Mouse (Mus musculus): ENCODE data around the gene Pitpnc1. TPM values are rescaled to one million over a fixed set of nuclear protein-coding genes. Genes with fewer than 3 reads are reported as not detected.
A peak's percentile ranks its signal among the peaks of the same experiment; 100 is the strongest.
"Not testable (repeated sequence)": the region's sequence is repeated elsewhere in the genome, so short reads cannot be mapped to it uniquely, and the experiment has no call there.

Pitpnc1 gene
- polyA plus RNA-seq, 1 experiment from 2014 or later = 10.9 TPM

DNA sequence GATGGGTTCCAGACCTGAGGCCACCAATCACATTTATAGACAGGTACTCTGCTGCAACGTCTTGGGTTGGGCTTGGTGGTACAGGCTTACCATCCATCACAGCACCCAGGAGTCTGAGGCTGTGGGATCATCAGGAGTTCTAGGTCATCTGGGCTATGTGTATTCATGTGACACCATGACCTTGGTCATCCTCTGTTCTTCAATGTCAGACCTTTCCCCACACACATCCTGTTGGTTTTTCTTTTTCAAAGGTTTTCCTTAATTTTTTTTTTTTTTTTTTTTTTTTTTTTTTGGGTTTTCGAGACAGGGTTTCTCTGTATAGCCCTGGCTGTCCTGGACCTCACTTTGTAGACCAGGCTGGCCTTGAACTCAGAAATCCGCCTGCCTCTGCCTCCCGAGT, 33.9 kb upstream of the Pitpnc1 start:
- H3K4me1 ChIP-seq (ENCODE audit: control insufficient read depth, insufficient read depth, low read length); H3K4me2 ChIP-seq; H3K27me3 ChIP-seq (ENCODE audit: control insufficient read depth, insufficient read depth, low read length); H3K4me3 ChIP-seq (ENCODE audit: low read depth, low read length); ATAC-seq (replicated peaks; ENCODE audit: insufficient number of reproducible peaks, low FRiP score, low TSS enrichment); H3K36me3 ChIP-seq (ENCODE audit: control insufficient read depth, insufficient read depth, low read length); H3K9me3 ChIP-seq (replicated peaks; ENCODE audit: control insufficient read depth, low read length); H3K9ac ChIP-seq (ENCODE audit: low read depth, low read length); H3K27ac ChIP-seq (ENCODE audit: low read depth, low read length): not testable (repeated sequence)
- 86% methylated on average over 3 of the region's 4 CpGs for WGBS (ENCODE audit: insufficient replicate concordance)

DNA sequence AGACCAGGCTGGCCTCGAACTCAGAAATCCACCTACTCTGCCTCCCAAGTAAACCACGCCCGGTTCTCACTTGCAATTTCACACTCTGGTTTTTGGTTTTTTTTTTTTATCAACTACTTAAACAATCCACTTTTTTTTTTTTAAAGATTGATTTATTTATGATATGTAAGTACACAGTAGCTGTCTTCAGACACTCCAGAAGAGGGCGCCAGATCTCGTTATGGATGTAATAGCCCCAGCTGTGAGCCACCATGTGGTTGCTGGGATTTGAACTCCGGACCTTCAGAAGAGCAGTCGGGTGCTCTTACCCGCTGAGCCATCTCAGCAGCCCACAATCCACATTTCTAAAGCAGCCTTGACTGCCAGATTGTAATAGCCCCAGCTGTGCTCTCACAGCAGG, 32.3 kb upstream of the Pitpnc1 start:
- peaks cover 6% of the 10 kb centered on the region for H3K36me3 ChIP-seq (ENCODE audit: control insufficient read depth, insufficient read depth, low read length)
- no peak overlapping the region for H3K4me3 ChIP-seq (ENCODE audit: low read depth, low read length)
- H3K4me2 ChIP-seq = no peak overlapping the region
- no peaks in the 10 kb centered on the region for H3K27me3 ChIP-seq (ENCODE audit: control insufficient read depth, insufficient read depth, low read length)
- 81% methylated on average over 8 of the region's 8 CpGs for WGBS (ENCODE audit: insufficient replicate concordance)
- no peak overlapping the region for H3K9ac ChIP-seq (ENCODE audit: low read depth, low read length)
- no peak for ATAC-seq (replicated peaks; ENCODE audit: insufficient number of reproducible peaks, low FRiP score, low TSS enrichment)
- no peaks in the 10 kb centered on the region for H3K9me3 ChIP-seq (replicated peaks; ENCODE audit: control insufficient read depth, low read length)
- no peak overlapping the region for H3K27ac ChIP-seq (ENCODE audit: low read depth, low read length)
- no peaks in the 10 kb centered on the region for H3K4me1 ChIP-seq (ENCODE audit: control insufficient read depth, insufficient read depth, low read length)

DNA sequence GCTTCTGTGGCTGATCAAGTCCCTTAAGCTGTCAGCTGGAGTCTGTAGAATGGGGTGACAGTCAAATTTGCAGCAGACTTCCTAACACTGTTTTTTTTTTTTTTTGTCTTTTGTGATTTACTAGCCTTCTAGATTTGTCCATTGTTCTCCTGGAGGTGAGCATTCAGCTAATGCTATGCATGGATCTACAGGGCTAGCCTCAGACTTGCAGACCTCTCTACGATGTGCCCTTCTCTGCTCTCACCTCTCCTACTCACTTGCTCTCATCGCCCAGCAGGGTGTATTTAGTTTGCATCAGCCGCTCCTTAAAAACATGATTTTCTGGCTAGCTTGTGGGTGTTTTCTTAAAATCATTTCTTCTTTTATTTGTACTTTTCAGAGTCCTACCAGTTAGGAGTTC, 13.8 kb upstream of the Pitpnc1 start:
- no peaks in the 10 kb centered on the region for H3K27me3 ChIP-seq (ENCODE audit: control insufficient read depth, insufficient read depth, low read length)
- H3K9ac ChIP-seq (ENCODE audit: low read depth, low read length) = no peak overlapping the region
- H3K4me3 ChIP-seq (ENCODE audit: low read depth, low read length) = no peak overlapping the region
- H3K27ac ChIP-seq (ENCODE audit: low read depth, low read length) = no peak overlapping the region
- no peaks in the 10 kb centered on the region for H3K9me3 ChIP-seq (replicated peaks; ENCODE audit: control insufficient read depth, low read length)
- H3K4me1 ChIP-seq (ENCODE audit: control insufficient read depth, insufficient read depth, low read length) = peaks cover 13% of the 10 kb centered on the region; the same call in 1 of the 2 replicates
- no peak overlapping the region for H3K4me2 ChIP-seq
- H3K36me3 ChIP-seq (ENCODE audit: control insufficient read depth, insufficient read depth, low read length) = peaks cover 16% of the 10 kb centered on the region
- 90% methylated on average over 3 of the region's 3 CpGs for WGBS (ENCODE audit: insufficient replicate concordance)
- ATAC-seq (replicated peaks; ENCODE audit: insufficient number of reproducible peaks, low FRiP score, low TSS enrichment) = no peak

DNA sequence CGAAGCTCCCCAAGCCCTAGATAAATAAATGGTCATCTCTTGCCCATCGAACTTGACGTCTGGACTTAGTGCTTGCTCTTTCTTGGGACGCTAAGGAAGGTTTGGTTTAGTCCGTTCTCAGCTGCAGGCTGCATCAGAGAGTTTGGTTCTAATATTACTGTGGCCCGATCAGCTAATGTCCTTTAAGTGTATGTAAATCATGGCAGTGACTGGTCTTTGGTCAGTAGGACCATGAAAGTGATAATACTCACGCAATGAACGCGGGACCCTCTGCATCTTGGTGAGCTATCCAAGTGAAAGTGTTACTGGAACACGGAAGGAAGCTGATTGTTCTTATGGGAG, 9.3 kb upstream of the Pitpnc1 start:
- ATAC-seq (replicated peaks; ENCODE audit: insufficient number of reproducible peaks, low FRiP score, low TSS enrichment) = no peak

DNA sequence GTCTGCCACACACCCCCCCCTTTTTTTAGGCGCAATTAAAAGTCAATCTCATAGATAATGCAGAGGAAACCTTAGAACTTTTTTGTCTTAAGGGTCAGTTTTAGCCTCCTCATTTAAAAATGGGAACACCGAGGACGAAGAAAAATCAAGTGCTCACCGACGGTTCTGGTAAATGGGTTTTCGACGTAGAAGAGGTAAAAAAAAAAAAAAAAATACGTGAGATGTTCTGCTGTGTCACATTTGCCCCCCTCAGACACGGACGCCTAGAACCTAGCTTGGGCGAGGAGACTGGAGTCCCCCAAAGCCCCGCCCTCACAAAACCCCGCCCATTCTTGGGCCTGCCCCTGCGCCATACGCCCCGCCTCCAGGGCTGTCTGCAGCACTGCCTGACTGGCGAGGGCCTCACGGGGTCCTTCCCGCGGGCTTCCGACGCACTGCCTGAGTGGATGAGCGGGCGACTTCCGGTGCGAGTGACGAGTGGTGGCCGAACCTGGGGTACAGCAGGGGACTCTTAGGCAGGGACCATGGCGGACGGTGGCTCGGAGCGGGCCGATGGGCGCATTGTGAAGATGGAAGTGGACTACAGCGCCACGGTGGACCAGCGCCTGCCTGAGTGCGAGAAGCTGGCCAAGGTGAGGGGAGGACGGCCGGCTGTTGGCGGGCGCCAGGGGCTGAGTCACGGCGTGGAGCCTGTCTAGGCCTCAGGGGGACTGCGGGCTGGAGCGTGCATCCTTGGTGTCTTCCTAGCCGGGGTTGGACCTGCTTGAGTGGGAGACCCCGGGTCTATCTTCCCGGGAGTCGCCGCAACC, 8.8 kb upstream of the Pitpnc1 start, which contains the start of gene Psmd12:
Gene Psmd12, plus strand, starts transcription at position 432 of the 809 bp plus-strand sequence.
- H3K36me3 ChIP-seq (ENCODE audit: control insufficient read depth, insufficient read depth, low read length) = no peaks in the 10 kb centered on the region
- peak within 1 kb of the TSS; percentile 94 for H3K4me2 ChIP-seq
- no peaks in the 10 kb centered on the region for H3K27me3 ChIP-seq (ENCODE audit: control insufficient read depth, insufficient read depth, low read length)
- peak within 1 kb of the TSS; percentile 98 for H3K9ac ChIP-seq (ENCODE audit: low read depth, low read length)
- no peaks in the 10 kb centered on the region for H3K9me3 ChIP-seq (replicated peaks; ENCODE audit: control insufficient read depth, low read length)
- WGBS (ENCODE audit: insufficient replicate concordance) = under 1% methylated on average over 49 of the region's 51 CpGs
- peak within 1 kb of the TSS; percentile 43 for H3K27ac ChIP-seq (ENCODE audit: low read depth, low read length)
- peak within 1 kb of the TSS; percentile 96 for H3K4me3 ChIP-seq (ENCODE audit: low read depth, low read length)
- peak; percentile 96 for ATAC-seq (replicated peaks; ENCODE audit: insufficient number of reproducible peaks, low FRiP score, low TSS enrichment)
- H3K4me1 ChIP-seq (ENCODE audit: control insufficient read depth, insufficient read depth, low read length) = peaks cover 13% of the 10 kb centered on the region; the same call in 1 of the 2 replicates

More for the DNA sequence above, 9.3 kb upstream of the Pitpnc1 start:
- peak overlapping the region; percentile 94 for H3K4me2 ChIP-seq
- H3K9ac ChIP-seq (ENCODE audit: low read depth, low read length) = peak overlapping the region; percentile 98
- no peaks in the 10 kb centered on the region for H3K27me3 ChIP-seq (ENCODE audit: control insufficient read depth, insufficient read depth, low read length)
- WGBS (ENCODE audit: insufficient replicate concordance) = 1% methylated on average over 10 of the region's 10 CpGs
- peak overlapping the region; percentile 43 for H3K27ac ChIP-seq (ENCODE audit: low read depth, low read length)
- H3K9me3 ChIP-seq (replicated peaks; ENCODE audit: control insufficient read depth, low read length) = no peaks in the 10 kb centered on the region
- H3K36me3 ChIP-seq (ENCODE audit: control insufficient read depth, insufficient read depth, low read length) = no peaks in the 10 kb centered on the region; the same call in 1 of the 2 replicates
- peaks cover 13% of the 10 kb centered on the region; the same call in 1 of the 2 replicates for H3K4me1 ChIP-seq (ENCODE audit: control insufficient read depth, insufficient read depth, low read length)
- H3K4me3 ChIP-seq (ENCODE audit: low read depth, low read length) = peak overlapping the region; percentile 96

DNA sequence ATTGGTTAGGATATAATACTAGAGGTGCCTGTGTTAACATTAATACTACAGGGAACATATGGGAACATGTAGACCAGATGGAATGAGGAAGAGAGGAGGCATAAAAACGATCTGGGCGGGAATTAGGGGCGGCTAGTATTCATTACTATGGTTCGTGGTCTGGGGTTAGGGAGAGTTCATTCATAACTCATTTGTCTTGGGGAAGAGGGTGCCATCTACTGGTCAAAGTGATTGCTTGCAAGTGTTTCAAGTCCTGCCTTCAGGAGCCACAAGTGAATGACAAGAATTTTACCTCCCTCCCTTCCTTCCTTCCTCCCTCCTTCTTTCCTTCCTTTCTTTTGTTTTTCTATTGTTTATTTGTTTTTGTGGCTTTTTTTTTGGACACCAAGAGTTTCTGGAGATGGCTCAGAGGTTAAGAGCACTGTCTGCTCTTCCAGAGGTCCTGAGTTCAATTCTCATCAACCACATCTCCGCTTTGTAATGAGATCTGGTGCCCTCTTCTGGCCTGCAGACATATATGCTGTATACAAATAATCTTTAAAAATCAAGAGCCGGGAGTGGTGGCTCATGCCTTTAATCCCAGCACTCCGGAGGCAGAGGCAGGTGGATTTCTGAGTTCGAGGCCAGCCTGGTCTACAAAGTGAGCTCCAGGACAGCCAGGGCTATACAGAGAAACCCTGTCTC, 2.8 kb upstream of the Pitpnc1 start:
- WGBS (ENCODE audit: insufficient replicate concordance) = 24% methylated on average over 8 of the region's 8 CpGs
- H3K9me3 ChIP-seq (replicated peaks; ENCODE audit: control insufficient read depth, low read length) = no peaks in the 10 kb centered on the region
- peak overlapping the region; percentile 29; the same call in 1 of the 2 replicates for H3K4me2 ChIP-seq
- H3K4me1 ChIP-seq (ENCODE audit: control insufficient read depth, insufficient read depth, low read length) = peaks cover 6% of the 10 kb centered on the region; the same call in 1 of the 2 replicates
- no peak overlapping the region for H3K27ac ChIP-seq (ENCODE audit: low read depth, low read length)
- no peak overlapping the region for H3K4me3 ChIP-seq (ENCODE audit: low read depth, low read length)
- no peak overlapping the region for H3K9ac ChIP-seq (ENCODE audit: low read depth, low read length)
- no peak for ATAC-seq (replicated peaks; ENCODE audit: insufficient number of reproducible peaks, low FRiP score, low TSS enrichment)
- H3K27me3 ChIP-seq (ENCODE audit: control insufficient read depth, insufficient read depth, low read length) = no peaks in the 10 kb centered on the region
- no peaks in the 10 kb centered on the region for H3K36me3 ChIP-seq (ENCODE audit: control insufficient read depth, insufficient read depth, low read length)

DNA sequence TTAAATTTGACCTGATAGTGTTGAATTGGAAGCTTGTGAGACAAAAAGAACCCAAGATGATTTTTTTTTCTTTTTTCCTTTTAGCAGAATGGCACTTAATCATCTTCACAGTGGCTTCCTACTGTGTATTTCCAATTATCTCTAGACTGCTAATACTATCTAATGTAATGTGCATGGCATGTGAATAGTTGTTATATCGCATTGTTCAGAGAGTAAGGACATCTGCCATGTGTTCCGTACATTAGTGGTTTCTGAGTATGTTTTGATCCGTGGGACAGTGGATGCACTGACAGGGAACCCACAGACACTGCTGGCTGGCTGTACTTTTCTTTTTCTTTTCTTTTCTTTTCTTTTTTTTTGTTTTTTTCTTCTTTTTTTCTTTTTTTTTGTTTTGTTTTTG, 1.8 kb upstream of the Pitpnc1 start:
- H3K9ac ChIP-seq (ENCODE audit: low read depth, low read length) = no peak overlapping the region
- H3K4me2 ChIP-seq = no peak overlapping the region
- 90% methylated on average over 3 of the region's 3 CpGs for WGBS (ENCODE audit: insufficient replicate concordance)
- no peaks in the 10 kb centered on the region for H3K9me3 ChIP-seq (replicated peaks; ENCODE audit: control insufficient read depth, low read length)
- H3K4me3 ChIP-seq (ENCODE audit: low read depth, low read length) = no peak overlapping the region
- H3K27me3 ChIP-seq (ENCODE audit: control insufficient read depth, insufficient read depth, low read length) = no peaks in the 10 kb centered on the region
- no peak for ATAC-seq (replicated peaks; ENCODE audit: insufficient number of reproducible peaks, low FRiP score, low TSS enrichment)
- H3K27ac ChIP-seq (ENCODE audit: low read depth, low read length) = no peak overlapping the region
- no peaks in the 10 kb centered on the region for H3K36me3 ChIP-seq (ENCODE audit: control insufficient read depth, insufficient read depth, low read length)
- peaks cover 10% of the 10 kb centered on the region; the same call in 1 of the 2 replicates for H3K4me1 ChIP-seq (ENCODE audit: control insufficient read depth, insufficient read depth, low read length)

DNA sequence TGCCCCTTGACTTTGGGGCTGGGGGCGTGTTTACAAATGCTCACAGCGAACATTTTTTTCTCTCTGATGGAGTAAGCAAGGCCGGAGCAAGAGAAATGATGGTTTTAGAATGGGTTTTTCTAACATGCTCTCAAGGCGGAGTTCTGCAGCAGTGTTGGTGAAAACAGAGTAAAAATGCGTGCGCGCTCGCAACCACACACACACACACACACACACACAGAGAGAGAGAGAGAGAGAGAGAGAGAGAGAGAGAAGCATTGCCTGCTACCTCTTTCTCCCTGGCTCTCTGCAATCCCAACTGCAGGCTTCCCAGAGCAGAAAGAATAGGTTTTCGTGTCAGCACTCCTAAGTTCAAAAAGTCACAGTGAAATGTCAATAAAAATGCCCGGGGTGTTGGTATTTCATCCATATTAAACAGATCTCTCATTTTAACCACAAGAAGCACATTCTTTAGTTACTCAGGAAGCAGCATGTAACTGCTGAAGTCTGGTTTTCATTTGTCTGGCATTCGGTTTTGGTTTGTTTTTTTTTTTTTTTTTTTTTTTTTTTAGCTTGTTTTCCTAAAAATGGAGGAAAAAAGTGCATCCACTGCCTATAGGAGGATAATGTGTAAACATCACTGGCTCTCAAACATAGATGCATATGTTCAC, 697 bp upstream of the Pitpnc1 start:
- Histone ChIP-seq H3K9ac (ENCODE audit: low read depth, low read length) (peak overlapping the region; percentile 75), H3K4me3 (ENCODE audit: low read depth, low read length) (peak overlapping the region; percentile 66), H3K27me3 (ENCODE audit: control insufficient read depth, insufficient read depth, low read length) (no peaks in the 10 kb centered on the region), H3K27ac (ENCODE audit: low read depth, low read length) (peak overlapping the region; percentile 38; the same call in 1 of the 2 replicates), H3K9me3 (replicated peaks; ENCODE audit: control insufficient read depth, low read length) (no peaks in the 10 kb centered on the region), H3K4me1 (ENCODE audit: control insufficient read depth, insufficient read depth, low read length) (peaks cover 10% of the 10 kb centered on the region; the same call in 1 of the 2 replicates), H3K36me3 (ENCODE audit: control insufficient read depth, insufficient read depth, low read length) (no peaks in the 10 kb centered on the region), H3K4me2 (peak overlapping the region; percentile 98)
- ATAC-seq (replicated peaks; ENCODE audit: insufficient number of reproducible peaks, low FRiP score, low TSS enrichment) = no peak
- 12% methylated on average over 11 of the region's 11 CpGs for WGBS (ENCODE audit: insufficient replicate concordance)

All from heart, embryonic 11.5 days (tissue).